Mouse (Mus musculus) ES-Bruce4 (cell line): ENCODE results near the gene A330070K13Rik.

ENCODE experiments used
- CTCF ChIP-seq: IDR thresholded peaks from one replicate; pipeline ENCODE4 v1.8.1; 2011; ENCODE audit warnings: low read depth, low read length
- EP300 ChIP-seq: IDR thresholded peaks from 2 replicates; pipeline ENCODE4 v1.6.1; 2011; ENCODE audit warnings: low read depth, low read length; ENCODE audit not compliant: insufficient read depth

DNA sequence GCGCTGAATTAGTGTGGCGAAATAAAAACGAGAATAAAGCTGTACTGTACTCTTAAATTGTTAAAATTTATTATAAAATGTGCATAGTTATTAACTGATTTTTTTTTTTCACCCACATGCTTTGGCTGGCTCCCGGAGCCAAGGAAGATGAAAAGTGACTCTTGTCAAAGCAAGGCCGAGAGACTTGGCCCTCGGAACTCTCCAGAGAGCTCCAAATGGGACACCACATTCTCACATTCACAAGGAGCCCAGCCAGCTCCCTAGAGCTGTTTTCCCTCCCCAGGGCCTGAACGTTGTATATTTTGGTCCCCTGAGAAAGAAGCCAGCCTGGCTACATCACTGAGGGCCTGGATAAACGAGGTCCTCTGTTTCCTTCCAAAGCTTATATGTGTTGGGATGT is 10.0 kb upstream of the A330070K13Rik start:
- TF ChIP-seq EP300 (no peak), CTCF (no peak)
